Mouse (Mus musculus) heart, postnatal 4 days (tissue): Measurements from ENCODE around the gene Sacs. TPM values are rescaled to one million over a fixed set of nuclear protein-coding genes. Genes with fewer than 3 reads are reported as not detected.
"Not testable (repeated sequence)": the region's sequence is repeated elsewhere in the genome, so short reads cannot be mapped to it uniquely, and the experiment has no call there.

Source experiments
- DNase-seq: peaks from one replicate; pipeline ENCODE4 v3.0.0; 2021
- total RNA-seq, 2 experiments: library from RNA; stranded (reverse); gene quantifications; 2 replicates each; pipeline ENCODE4 v1.2.3; 2021

Gene Sacs
- total RNA-seq = 10 to 100 TPM; 37.0 to 39.3 TPM

- peak; percentile 42 for DNase-seq
Measured at GRCm38 (mm10) chr14:61137994-61138726, at the start of gene Sacs. Gene Sacs (plus strand): TSS chr14:61138457.

- no peak for DNase-seq
Measured at GRCm38 (mm10) chr14:61090955-61091354, 47.3 kb upstream of the Sacs start.

GRCm38 (mm10) chr14:61092073-61092472 lies 46.2 kb upstream of the Sacs start:
- peak; percentile 31 for DNase-seq

- peak; percentile 59 for DNase-seq
Measured at GRCm38 (mm10) chr14:61097974-61098625, 40.2 kb upstream of the Sacs start.

GRCm38 (mm10) chr14:61100736-61101135 lies 37.5 kb upstream of the Sacs start:
- no peak for DNase-seq

GRCm38 (mm10) chr14:61106404-61106803 lies 31.9 kb upstream of the Sacs start:
- no peak for DNase-seq

- DNase-seq = no peak
Measured at GRCm38 (mm10) chr14:61108625-61109024, 29.6 kb upstream of the Sacs start.

- DNase-seq = peak; percentile 90
Measured at GRCm38 (mm10) chr14:61112404-61112803, 25.9 kb upstream of the Sacs start.

GRCm38 (mm10) chr14:61124755-61125154 lies 13.5 kb upstream of the Sacs start:
- DNase-seq = no peak

- DNase-seq = no peak
Measured at GRCm38 (mm10) chr14:61125201-61125600, 13.1 kb upstream of the Sacs start.

GRCm38 (mm10) chr14:61127365-61127764 lies 10.9 kb upstream of the Sacs start:
- DNase-seq = not testable (repeated sequence)

- DNase-seq = no peak
Measured at GRCm38 (mm10) chr14:61128961-61129507, 9.2 kb upstream of the Sacs start.

GRCm38 (mm10) chr14:61132556-61132955 lies 5.7 kb upstream of the Sacs start:
- DNase-seq = no peak

GRCm38 (mm10) chr14:61134381-61135030 lies 3.8 kb upstream of the Sacs start:
- no peak for DNase-seq

GRCm38 (mm10) chr14:61137410-61137809 lies 847 bp upstream of the Sacs start:
- no peak for DNase-seq

- DNase-seq = no peak
Measured at GRCm38 (mm10) chr14:61138727-61139067, 440 bp downstream of the Sacs start.

GRCm38 (mm10) chr14:61143358-61143757 lies 5.1 kb downstream of the Sacs start:
- no peak for DNase-seq

- no peak for DNase-seq
Measured at GRCm38 (mm10) chr14:61143869-61144268, 5.6 kb downstream of the Sacs start.

- DNase-seq = not testable (repeated sequence)
Measured at GRCm38 (mm10) chr14:61150416-61150815, 12.2 kb downstream of the Sacs start.

- no peak for DNase-seq
Measured at GRCm38 (mm10) chr14:61154900-61155585, 16.8 kb downstream of the Sacs start.

GRCm38 (mm10) chr14:61155687-61156086 lies 17.4 kb downstream of the Sacs start:
- DNase-seq = no peak

GRCm38 (mm10) chr14:61157426-61157825 lies 19.2 kb downstream of the Sacs start:
- DNase-seq = not testable (repeated sequence)

GRCm38 (mm10) chr14:61160920-61161319 lies 22.7 kb downstream of the Sacs start:
- DNase-seq = peak; percentile 31
